Mouse (Mus musculus): Measurements from ENCODE around the gene Cyb5d2. TPM values are rescaled to one million over a fixed set of nuclear protein-coding genes. Genes with fewer than 3 reads are reported as not detected.

Gene Cyb5d2
- 9.4 TPM for polyA plus RNA-seq (2015; fragmentation: Illumina TruSeq; extraction: RNeasy Lipid Tissue Mini Kit (QIAGEN cat#74804); ENCODE audit: insufficient read depth, low replicate concordance)

DNA sequence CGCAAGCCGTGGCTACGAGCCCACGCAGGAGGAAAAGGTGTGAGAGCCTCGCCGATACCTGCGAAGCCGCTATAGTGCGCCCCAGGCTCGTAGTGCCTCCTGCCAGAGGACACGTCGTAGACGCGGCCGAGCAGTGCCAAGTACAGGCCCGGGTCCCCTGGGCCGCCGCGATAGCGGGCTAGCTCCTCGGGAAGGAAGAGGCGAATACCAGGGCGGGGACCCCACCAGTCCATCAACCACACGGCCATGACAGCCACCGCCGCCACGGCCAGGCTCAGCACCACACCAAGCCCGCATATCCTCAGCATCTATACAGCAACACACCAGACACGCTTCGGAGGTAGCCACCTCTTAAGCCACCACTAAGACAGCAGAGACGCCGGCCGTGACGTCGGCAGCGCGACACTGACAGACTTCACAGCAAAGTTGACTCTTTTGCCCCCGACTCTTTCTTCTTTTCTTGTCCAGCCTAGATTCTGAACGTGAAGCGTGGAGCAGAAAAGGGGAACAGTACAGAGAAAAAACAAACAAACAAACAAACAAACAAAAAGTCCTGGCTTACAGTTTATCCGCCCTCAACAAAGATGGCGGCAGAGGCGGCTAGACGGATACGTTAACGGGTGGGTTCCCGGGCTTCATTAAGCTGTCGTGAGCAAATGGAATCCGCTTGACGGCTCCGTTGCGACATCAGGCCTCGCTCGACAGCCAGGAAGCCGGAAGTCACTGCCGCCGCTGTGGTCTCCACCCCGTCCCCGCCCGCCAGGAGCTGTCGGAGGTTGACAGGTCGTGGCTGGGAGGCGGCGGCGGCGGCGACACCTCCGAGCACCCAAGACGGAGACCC is at the start of gene Cyb5d2, which contains the start of gene Zzef1:
Cyb5d2 (minus strand) TSS at position 688 of the 841 bp plus-strand sequence.
Zzef1 (plus strand) TSS at position 772 of the 841 bp plus-strand sequence.

Other genes with a start within 250 kb of the Cyb5d2 start
- 6.0 TPM for gene Spns3, start 245.6 kb downstream of the Cyb5d2 start, polyA plus RNA-seq (2015; fragmentation: Illumina TruSeq; extraction: RNeasy Lipid Tissue Mini Kit (QIAGEN cat#74804); ENCODE audit: insufficient read depth, low replicate concordance)
- gene Ube2g1, start 188.9 kb downstream of the Cyb5d2 start, polyA plus RNA-seq (2015; fragmentation: Illumina TruSeq; extraction: RNeasy Lipid Tissue Mini Kit (QIAGEN cat#74804); ENCODE audit: insufficient read depth, low replicate concordance), result 39.8 TPM
- gene Ankfy1, start 106.1 kb downstream of the Cyb5d2 start, polyA plus RNA-seq (2015; fragmentation: Illumina TruSeq; extraction: RNeasy Lipid Tissue Mini Kit (QIAGEN cat#74804); ENCODE audit: insufficient read depth, low replicate concordance), result 60.6 TPM
- gene Zzef1, start 84 bp upstream of the Cyb5d2 start, polyA plus RNA-seq (2015; fragmentation: Illumina TruSeq; extraction: RNeasy Lipid Tissue Mini Kit (QIAGEN cat#74804); ENCODE audit: insufficient read depth, low replicate concordance), result 39.0 TPM
- 185 TPM for gene Atp2a3, start 165.0 kb upstream of the Cyb5d2 start, polyA plus RNA-seq (2015; fragmentation: Illumina TruSeq; extraction: RNeasy Lipid Tissue Mini Kit (QIAGEN cat#74804); ENCODE audit: insufficient read depth, low replicate concordance)
- 5.7 TPM for gene P2rx1, start 203.0 kb upstream of the Cyb5d2 start, polyA plus RNA-seq (2015; fragmentation: Illumina TruSeq; extraction: RNeasy Lipid Tissue Mini Kit (QIAGEN cat#74804); ENCODE audit: insufficient read depth, low replicate concordance)
- 2.9 TPM for gene Camkk1, start 222.9 kb upstream of the Cyb5d2 start, polyA plus RNA-seq (2015; fragmentation: Illumina TruSeq; extraction: RNeasy Lipid Tissue Mini Kit (QIAGEN cat#74804); ENCODE audit: insufficient read depth, low replicate concordance)